Mouse (Mus musculus) intestine, postnatal 0 days (tissue): ENCODE data around the gene Kif16b. TPM values are rescaled to one million over a fixed set of nuclear protein-coding genes. Genes with fewer than 3 reads are reported as not detected.
A peak's percentile ranks its signal among the peaks of the same experiment; 100 is the strongest.

ENCODE experiments used
- ATAC-seq: fragments of 200-750 bp; cut with Nextera tagmentation; 2 replicates; pipeline ENCODE4 v1.8.0; 2017; ENCODE audit warnings: mild to moderate bottlenecking, moderate TSS enrichment, moderate library complexity
- H3K27ac ChIP-seq: fragments of 300-500 bp; sonication (generic); 2 replicates; pipeline ENCODE4 v1.5.1; 2014; ENCODE audit warnings: mild to moderate bottlenecking, low read depth, low read length, moderate library complexity
- H3K27me3 ChIP-seq: fragments of 300-500 bp; sonication (generic); replicated peaks from 2 replicates; pipeline ENCODE4 v1.6.1; 2014; ENCODE audit warnings: low read length, mixed read lengths; ENCODE audit not compliant: control insufficient read depth, insufficient read depth
- H3K36me3 ChIP-seq: fragments of 300-500 bp; sonication (generic); 2 replicates; pipeline ENCODE4 v1.6.1; 2014; ENCODE audit warnings: mild to moderate bottlenecking, moderate library complexity; ENCODE audit not compliant: control insufficient read depth, insufficient read depth
- H3K4me1 ChIP-seq: fragments of 300-500 bp; sonication (generic); replicated peaks from 2 replicates; pipeline ENCODE4 v1.6.1; 2014; ENCODE audit warnings: antibody characterized with exemption, low read length, mixed read lengths; ENCODE audit not compliant: control insufficient read depth, insufficient read depth
- H3K4me2 ChIP-seq: fragments of 300-500 bp; sonication (generic); replicated peaks from 2 replicates; pipeline ENCODE4 v1.6.1; 2014; ENCODE audit warnings: low read depth, mild to moderate bottlenecking, moderate library complexity
- H3K4me3 ChIP-seq: fragments of 300-500 bp; sonication (generic); 2 replicates; pipeline ENCODE4 v1.5.1; 2014; ENCODE audit warnings: low read depth, low read length
- H3K9ac ChIP-seq: fragments of 300-500 bp; sonication (generic); 2 replicates; pipeline ENCODE4 v1.6.1; 2014; ENCODE audit warnings: mild to moderate bottlenecking, low read depth, low read length
- H3K9me3 ChIP-seq: fragments of 300-500 bp; sonication (generic); 2 replicates; pipeline ENCODE4 v1.6.1; 2016; ENCODE audit warnings: mixed run types; ENCODE audit not compliant: control insufficient read depth
- CTCF ChIP-seq: sonication (generic); IDR thresholded peaks from 2 replicates; pipeline ENCODE4 v1.5.1; 2016; ENCODE audit warnings: low read depth, mild to moderate bottlenecking, control low read depth, antibody characterized with exemption, moderate library complexity
- WGBS: fragments of 180-500 bp; shearing (Covaris S2); extraction: QIAGEN DNeasy Blood & Tissue Kit; methylation state at CpG from one replicate; pipeline ENCODE4 v1.1.7; 2014; 5-methylcytosine and 5-hydroxymethylcytosine counted together
- polyA plus RNA-seq: library from polyadenylated mRNA; unstranded; fragments of >200 nt; fragmentation: Nextera tagmentation; extraction: Ambion mirVana; gene quantifications from 2 replicates; pipeline ENCODE4 v1.2.1, GENCODE M21; 2015

Kif16b gene
- polyA plus RNA-seq, 1 experiment from 2014 or later = 7.0 TPM

- no peaks in the 10 kb centered on the region; the same call in 1 of the 2 replicates for H3K4me1 ChIP-seq
- ATAC-seq = peak; percentile 78
- no peak overlapping the region for H3K4me2 ChIP-seq
- no peaks in the 10 kb centered on the region for H3K9me3 ChIP-seq
- no peak overlapping the region for H3K27ac ChIP-seq
- no peak overlapping the region for H3K4me3 ChIP-seq
- no peak overlapping the region for H3K9ac ChIP-seq
- 28% methylated on average over 3 of the region's 3 CpGs for WGBS
- TF ChIP-seq CTCF = no peak
- no peaks in the 10 kb centered on the region for H3K27me3 ChIP-seq
- no peaks in the 10 kb centered on the region; the same call in 1 of the 2 replicates for H3K36me3 ChIP-seq
Observed at GRCm38 (mm10) chr2:142838775-142839174, 62.6 kb downstream of the Kif16b start.

DNA sequence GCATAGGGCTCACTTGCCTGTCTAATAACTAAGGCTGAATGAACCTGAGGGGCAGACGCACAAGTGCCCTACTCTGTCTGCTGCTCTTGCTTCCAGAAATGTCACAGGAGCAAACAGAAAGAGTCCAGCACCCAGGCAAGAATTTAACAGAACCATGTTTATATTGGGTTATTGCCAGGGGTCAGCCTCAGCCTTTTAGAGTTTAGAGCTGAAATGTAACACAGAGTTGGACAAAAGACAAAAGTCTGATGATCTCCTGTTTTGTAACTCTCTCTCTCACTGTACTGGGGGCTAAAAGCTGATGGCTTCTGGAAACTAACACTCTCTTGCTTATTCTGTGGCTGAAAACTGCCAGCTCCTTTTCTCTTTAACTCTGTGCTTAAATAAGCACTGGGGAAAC, 63.2 kb downstream of the Kif16b start:
- ATAC-seq = no peak
- H3K36me3 ChIP-seq = no peaks in the 10 kb centered on the region; the same call in 1 of the 2 replicates
- no peak for TF ChIP-seq CTCF
- WGBS = 72% methylated on average over 1 of the region's 1 CpGs
- H3K4me3 ChIP-seq = no peak overlapping the region
- no peaks in the 10 kb centered on the region for H3K9me3 ChIP-seq
- no peaks in the 10 kb centered on the region; the same call in 1 of the 2 replicates for H3K4me1 ChIP-seq
- no peak overlapping the region for H3K27ac ChIP-seq
- H3K9ac ChIP-seq = no peak overlapping the region
- no peak overlapping the region for H3K4me2 ChIP-seq
- H3K27me3 ChIP-seq = no peaks in the 10 kb centered on the region

DNA sequence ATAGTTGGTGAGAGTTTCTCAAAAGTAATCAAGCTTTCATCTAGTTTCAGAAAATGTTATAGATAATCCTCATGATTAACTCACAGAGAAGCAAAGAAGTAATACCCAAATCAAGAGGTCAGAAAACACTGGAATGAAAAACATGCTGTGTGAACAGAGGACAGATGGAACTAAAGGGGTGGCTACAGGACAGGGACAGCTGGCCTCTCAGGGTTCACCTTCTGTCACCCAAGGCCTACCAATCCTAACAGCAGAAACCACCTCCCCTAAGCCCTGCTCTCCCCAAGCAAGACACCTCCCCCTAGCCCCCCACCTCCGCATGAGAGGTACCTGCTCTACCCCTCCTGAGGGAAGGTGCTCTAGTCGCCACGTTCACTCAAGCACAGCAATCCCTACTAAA, 66.6 kb downstream of the Kif16b start:
- ATAC-seq = no peak
- H3K27ac ChIP-seq = no peak overlapping the region
- H3K36me3 ChIP-seq = no peaks in the 10 kb centered on the region; the same call in 1 of the 2 replicates
- 93% methylated on average over 3 of the region's 3 CpGs for WGBS
- no peak overlapping the region for H3K9ac ChIP-seq
- no peak overlapping the region for H3K4me3 ChIP-seq
- H3K4me2 ChIP-seq = no peak overlapping the region
- H3K4me1 ChIP-seq = no peaks in the 10 kb centered on the region; the same call in 1 of the 2 replicates
- TF ChIP-seq CTCF = no peak
- no peaks in the 10 kb centered on the region for H3K9me3 ChIP-seq
- no peaks in the 10 kb centered on the region for H3K27me3 ChIP-seq

DNA sequence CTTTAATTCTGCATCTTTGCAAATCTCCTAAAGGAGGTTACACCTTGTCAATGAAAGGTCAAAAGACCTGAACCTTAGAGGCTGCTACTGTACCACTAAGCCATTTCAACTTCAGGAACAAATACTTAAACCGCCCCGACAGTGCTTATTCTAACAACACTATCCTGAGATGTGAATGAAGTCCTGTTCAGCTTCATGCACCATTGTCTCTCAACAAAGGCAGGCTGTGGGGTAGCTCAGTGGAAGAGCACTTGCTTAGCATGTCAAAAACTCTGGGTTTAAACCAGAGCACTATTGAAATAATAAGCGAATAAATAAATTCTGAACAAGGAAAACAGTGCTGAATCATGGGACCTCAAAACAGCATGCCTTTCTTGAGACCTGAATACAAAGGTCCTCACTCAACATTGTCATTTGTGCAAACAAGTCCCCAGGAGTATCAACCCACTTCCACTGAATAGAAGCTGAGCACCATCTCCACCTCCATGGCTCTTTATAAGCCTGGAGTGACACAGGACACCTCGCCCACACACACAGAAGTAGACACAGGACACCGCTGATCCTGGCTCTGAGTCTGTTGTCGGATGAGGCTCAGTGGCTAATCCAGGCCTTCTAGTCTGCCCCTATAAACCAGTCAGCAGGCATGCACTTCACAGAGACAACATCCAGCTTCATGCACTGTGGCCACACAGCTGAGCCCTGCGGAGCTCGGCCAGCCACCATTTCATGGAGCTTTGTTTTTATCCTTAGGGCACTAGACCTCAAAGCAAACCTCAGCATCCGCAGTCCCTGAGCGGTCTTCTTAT, 68.5 kb downstream of the Kif16b start:
- no peak for TF ChIP-seq CTCF
- peaks cover 5% of the 10 kb centered on the region; the same call in 1 of the 2 replicates for H3K36me3 ChIP-seq
- no peaks in the 10 kb centered on the region for H3K9me3 ChIP-seq
- WGBS = 84% methylated on average over 10 of the region's 10 CpGs
- no peak overlapping the region for H3K4me3 ChIP-seq
- H3K27me3 ChIP-seq = no peaks in the 10 kb centered on the region
- H3K27ac ChIP-seq = no peak overlapping the region
- no peak for ATAC-seq
- no peak overlapping the region for H3K9ac ChIP-seq
- no peak overlapping the region for H3K4me2 ChIP-seq
- H3K4me1 ChIP-seq = no peaks in the 10 kb centered on the region

DNA sequence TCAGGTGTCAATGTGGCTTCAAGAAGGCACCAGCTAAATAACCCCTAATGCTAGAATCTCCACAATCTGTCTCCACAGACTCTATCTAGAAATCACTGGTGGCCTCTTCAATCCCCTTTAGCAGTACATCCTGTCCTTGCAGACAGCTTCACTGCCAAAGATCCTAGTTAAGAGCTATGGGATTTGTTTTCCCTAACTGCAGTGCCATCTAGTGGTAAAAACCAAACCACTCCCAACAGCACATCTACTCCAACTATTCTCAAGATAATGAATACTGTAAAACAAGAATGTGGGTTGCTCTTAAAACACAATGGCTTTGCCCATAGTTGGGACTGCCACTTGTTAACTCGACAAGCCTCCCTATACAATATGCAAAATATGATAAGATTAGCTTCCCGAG, 88.3 kb downstream of the Kif16b start:
- Histone ChIP-seq H3K9ac (no peak overlapping the region), H3K9me3 (no peaks in the 10 kb centered on the region), H3K4me3 (no peak overlapping the region), H3K27me3 (no peaks in the 10 kb centered on the region), H3K4me2 (no peak overlapping the region), H3K27ac (no peak overlapping the region), H3K4me1 (no peaks in the 10 kb centered on the region), H3K36me3 (no peaks in the 10 kb centered on the region)
- WGBS = 45% methylated on average over 2 of the region's 2 CpGs
- TF ChIP-seq CTCF = peak; percentile 88
- no peak for ATAC-seq

GRCm38 (mm10) chr2:142803760-142804448, 97.4 kb downstream of the Kif16b start:
- Histone ChIP-seq H3K27ac (peak overlapping the region; percentile 21; the same call in 1 of the 2 replicates), H3K9me3 (no peaks in the 10 kb centered on the region), H3K27me3 (no peaks in the 10 kb centered on the region), H3K36me3 (no peaks in the 10 kb centered on the region), H3K4me3 (no peak overlapping the region), H3K4me1 (no peaks in the 10 kb centered on the region), H3K4me2 (no peak overlapping the region), H3K9ac (no peak overlapping the region)
- TF ChIP-seq CTCF = no peak
- peak; percentile 92 for ATAC-seq
- WGBS = 67% methylated on average over 1 of the region's 1 CpGs
